Mouse (Mus musculus): ENCODE results near the gene Tspan33.
"Not testable (repeated sequence)": the region's sequence is repeated elsewhere in the genome, so short reads cannot be mapped to it uniquely, and the experiment has no call there.

Tspan33 gene

GRCm38 (mm10) chr6:29693953-29694352 lies at the start of gene Tspan33:
TSS of gene Tspan33 (plus strand) at chr6:29694222.
- peak; percentile 61 to 93 for DNase-seq (ENCODE audit: low spot score in 2 of 2)

GRCm38 (mm10) chr6:29649494-29650169 lies 44.4 kb upstream of the Tspan33 start:
- peak; percentile 37 to 95 for DNase-seq (ENCODE audit: low spot score in 2 of 2)

GRCm38 (mm10) chr6:29650170-29650549 lies 43.9 kb upstream of the Tspan33 start:
- no peak for DNase-seq (ENCODE audit: low spot score in 2 of 2)

GRCm38 (mm10) chr6:29653271-29653670 lies 40.8 kb upstream of the Tspan33 start:
- no peak for DNase-seq (ENCODE audit: low spot score in 2 of 2)

GRCm38 (mm10) chr6:29658626-29659475 lies 35.2 kb upstream of the Tspan33 start:
- no peak for DNase-seq (ENCODE audit: low spot score in 2 of 2)

- no peak for DNase-seq (ENCODE audit: low spot score in 2 of 2)
These were observed 34.1 kb upstream of the Tspan33 start for GRCm38 (mm10) chr6:29659964-29660363.

- no peak for DNase-seq (ENCODE audit: low spot score in 2 of 2)
These were observed 33.2 kb upstream of the Tspan33 start for GRCm38 (mm10) chr6:29660662-29661307.

- DNase-seq (ENCODE audit: low spot score in 2 of 2) = no peak
These were observed 26.8 kb upstream of the Tspan33 start for GRCm38 (mm10) chr6:29667266-29667665.

GRCm38 (mm10) chr6:29671741-29672140 lies 22.3 kb upstream of the Tspan33 start:
- DNase-seq (ENCODE audit: low spot score in 2 of 2) = no peak

GRCm38 (mm10) chr6:29672563-29673411 lies 21.2 kb upstream of the Tspan33 start:
- peak in 1 of 2 experiments; percentile 39 for DNase-seq (ENCODE audit: low spot score in 2 of 2)

- no peak for DNase-seq (ENCODE audit: low spot score in 2 of 2)
These were observed 20.3 kb upstream of the Tspan33 start for GRCm38 (mm10) chr6:29673739-29674138.

GRCm38 (mm10) chr6:29679947-29680550 lies 14.0 kb upstream of the Tspan33 start:
- DNase-seq (ENCODE audit: low spot score in 2 of 2) = not testable (repeated sequence)

- no peak for DNase-seq (ENCODE audit: low spot score in 2 of 2)
These were observed 12.2 kb upstream of the Tspan33 start for GRCm38 (mm10) chr6:29681853-29682252.

- DNase-seq (ENCODE audit: low spot score in 2 of 2) = no peak
These were observed 9.3 kb upstream of the Tspan33 start for GRCm38 (mm10) chr6:29684686-29685085.

GRCm38 (mm10) chr6:29685952-29686351 lies 8.1 kb upstream of the Tspan33 start:
- DNase-seq (ENCODE audit: low spot score in 2 of 2) = no peak

GRCm38 (mm10) chr6:29689458-29689857 lies 4.6 kb upstream of the Tspan33 start:
- no peak for DNase-seq (ENCODE audit: low spot score in 2 of 2)

GRCm38 (mm10) chr6:29694375-29695289 lies 610 bp downstream of the Tspan33 start:
- no peak for DNase-seq (ENCODE audit: low spot score in 2 of 2)

GRCm38 (mm10) chr6:29695290-29695674 lies 1.3 kb downstream of the Tspan33 start:
- DNase-seq (ENCODE audit: low spot score in 2 of 2) = no peak

GRCm38 (mm10) chr6:29695975-29696374 lies 2.0 kb downstream of the Tspan33 start:
- no peak for DNase-seq (ENCODE audit: low spot score in 2 of 2)

GRCm38 (mm10) chr6:29697139-29697538 lies 3.1 kb downstream of the Tspan33 start:
- DNase-seq (ENCODE audit: low spot score in 2 of 2) = no peak

Data from left cerebral cortex, adult 9 months (tissue).